Mouse (Mus musculus) B cell, adult 67 days (primary cell): Measurements from ENCODE around the gene Gm47995. TPM values are rescaled to one million over a fixed set of nuclear protein-coding genes. Genes with fewer than 3 reads are reported as not detected.

ENCODE experiments used
- total RNA-seq, 2 experiments: library from RNA; stranded (reverse); gene quantifications; 4 replicates each; pipeline ENCODE4 v1.2.4; 2023

Gm47995 gene
- total RNA-seq, result not detected

DNA sequence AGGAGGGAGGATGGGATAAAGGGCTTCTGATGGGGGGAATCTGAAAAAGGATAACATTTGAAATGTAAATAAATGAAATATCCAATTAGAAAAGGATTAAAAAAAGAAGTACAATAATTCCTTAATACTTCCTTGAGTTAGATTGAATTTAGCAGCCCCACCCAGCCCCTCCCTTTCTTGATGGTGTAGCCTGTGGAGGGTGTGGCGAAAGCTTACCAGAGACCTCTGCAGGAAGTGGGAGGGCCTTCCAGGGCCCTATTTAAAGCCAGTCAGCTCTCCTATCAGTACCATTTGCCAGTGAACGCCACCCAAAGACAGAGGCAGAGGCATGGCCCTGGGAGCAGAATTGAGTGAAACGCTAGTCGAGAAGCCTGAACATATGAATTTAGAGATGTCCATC is at the start of gene Gm47995:
Gene Gm47995, plus strand, starts transcription at position 329 of the 400 bp plus-strand sequence.

DNA sequence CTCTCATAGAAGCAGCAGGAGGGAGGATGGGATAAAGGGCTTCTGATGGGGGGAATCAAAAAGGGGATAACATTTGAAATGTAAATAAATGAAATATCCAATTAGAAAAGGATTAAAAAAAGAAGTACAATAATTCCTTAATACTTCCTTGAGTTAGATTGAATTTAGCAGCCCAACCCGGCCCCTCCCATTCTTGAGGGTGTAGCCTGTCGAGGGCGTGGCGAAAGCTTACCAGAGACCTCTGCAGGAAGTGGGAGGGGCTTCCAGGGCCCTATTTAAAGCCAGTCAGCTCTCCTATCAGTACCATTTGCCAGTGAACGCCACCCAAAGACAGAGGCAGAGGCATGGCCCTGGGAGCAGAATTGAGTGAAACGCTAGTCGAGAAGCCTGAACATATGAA is 16.0 kb upstream of the Gm47995 start, which contains the start of gene Gm47985:
Gene Gm47985, plus strand, starts transcription at position 272 of the 400 bp plus-strand sequence.

DNA sequence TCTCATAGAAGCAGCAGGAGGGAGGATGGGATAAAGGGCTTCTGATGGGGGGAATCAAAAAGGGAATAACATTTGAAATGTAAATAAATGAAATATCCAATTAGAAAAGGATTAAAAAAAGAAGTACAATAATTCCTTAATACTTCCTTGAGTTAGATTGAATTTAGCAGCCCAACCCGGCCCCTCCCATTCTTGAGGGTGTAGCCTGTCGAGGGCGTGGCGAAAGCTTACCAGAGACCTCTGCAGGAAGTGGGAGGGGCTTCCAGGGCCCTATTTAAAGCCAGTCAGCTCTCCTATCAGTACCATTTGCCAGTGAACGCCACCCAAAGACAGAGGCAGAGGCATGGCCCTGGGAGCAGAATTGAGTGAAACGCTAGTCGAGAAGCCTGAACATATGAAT is 6.2 kb upstream of the Gm47995 start, which contains the start of gene Gm8947:
Gene Gm8947, plus strand, starts transcription at position 302 of the 400 bp plus-strand sequence.

DNA sequence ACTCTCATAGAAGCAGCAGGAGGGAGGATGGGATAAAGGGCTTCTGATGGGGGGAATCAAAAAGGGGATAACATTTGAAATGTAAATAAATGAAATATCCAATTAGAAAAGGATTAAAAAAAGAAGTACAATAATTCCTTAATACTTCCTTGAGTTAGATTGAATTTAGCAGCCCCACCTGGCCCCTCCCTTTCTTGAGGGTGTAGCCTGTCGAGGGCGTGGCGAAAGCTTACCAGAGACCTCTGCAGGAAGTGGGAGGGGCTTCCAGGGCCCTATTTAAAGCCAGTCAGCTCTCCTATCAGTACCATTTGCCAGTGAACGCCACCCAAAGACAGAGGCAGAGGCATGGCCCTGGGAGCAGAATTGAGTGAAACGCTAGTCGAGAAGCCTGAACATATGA is 5.6 kb downstream of the Gm47995 start, which contains the start of gene 3110040M04Rik:
Gene 3110040M04Rik, plus strand, starts transcription at position 304 of the 400 bp plus-strand sequence.

DNA sequence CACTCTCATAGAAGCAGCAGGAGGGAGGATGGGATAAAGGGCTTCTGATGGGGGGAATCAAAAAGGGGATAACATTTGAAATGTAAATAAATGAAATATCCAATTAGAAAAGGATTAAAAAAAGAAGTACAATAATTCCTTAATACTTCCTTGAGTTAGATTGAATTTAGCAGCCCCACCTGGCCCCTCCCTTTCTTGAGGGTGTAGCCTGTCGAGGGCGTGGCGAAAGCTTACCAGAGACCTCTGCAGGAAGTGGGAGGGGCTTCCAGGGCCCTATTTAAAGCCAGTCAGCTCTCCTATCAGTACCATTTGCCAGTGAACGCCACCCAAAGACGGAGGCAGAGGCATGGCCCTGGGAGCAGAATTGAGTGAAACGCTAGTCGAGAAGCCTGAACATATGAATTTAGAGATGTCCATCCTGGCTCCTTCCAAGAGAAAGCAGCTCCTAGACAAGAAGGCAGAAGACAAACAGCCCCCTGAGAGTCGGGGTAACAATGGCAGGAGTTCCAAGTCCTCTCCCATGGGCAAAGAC is 11.6 kb downstream of the Gm47995 start, which contains the start of gene Gm47996:
Gene Gm47996, plus strand, starts transcription at position 308 of the 532 bp plus-strand sequence.

Other genes with a start within 250 kb of the Gm47995 start
- not detected for gene Hmcn1, start 205.0 kb upstream of the Gm47995 start, total RNA-seq
- gene Gm47985, start 15.9 kb upstream of the Gm47995 start, total RNA-seq, result not detected
- not detected for gene Gm8947, start 6.1 kb upstream of the Gm47995 start, total RNA-seq
- not detected for gene 3110040M04Rik, start 5.7 kb downstream of the Gm47995 start, total RNA-seq
- gene Gm47996, start 11.7 kb downstream of the Gm47995 start, total RNA-seq, result not detected
- 100 to 1,000 TPM; 354 to 380 TPM for gene Ivns1abp, start 146.0 kb downstream of the Gm47995 start, total RNA-seq
- 10 to 100 TPM; 36.3 to 37.6 TPM for gene Swt1, start 230.0 kb downstream of the Gm47995 start, total RNA-seq
- 10 to 100 TPM; 44.9 to 49.4 TPM for gene Trmt1l, start 230.1 kb downstream of the Gm47995 start, total RNA-seq